Mouse (Mus musculus) G1E (cell line): ENCODE measurements around the gene Paxbp1. TPM values are rescaled to one million over a fixed set of nuclear protein-coding genes. Genes with fewer than 3 reads are reported as not detected.

Source experiments
- ATAC-seq: 2 replicates; pipeline ENCODE4 v1.8.0; 2016; ENCODE audit warnings: mild to moderate bottlenecking; ENCODE audit not compliant: insufficient number of reproducible peaks, poor library complexity, low FRiP score, severe bottlenecking; ENCODE audit errors: extremely low read depth
- DNase-seq: peaks from one replicate; pipeline ENCODE4 v3.0.0; 2012; ENCODE audit warnings: low spot score
- H3K27me3 ChIP-seq: 2 replicates; pipeline ENCODE4 v1.6.1; 2012; ENCODE audit warnings: mild to moderate bottlenecking, low read length, inconsistent platforms; ENCODE audit not compliant: insufficient read depth
- H3K36me3 ChIP-seq: replicated peaks from 2 replicates; pipeline ENCODE3; 2012; ENCODE audit warnings: mild to moderate bottlenecking, inconsistent platforms
- H3K4me1 ChIP-seq: 2 replicates; pipeline ENCODE4 v1.6.1; 2012; ENCODE audit warnings: low read depth, low read length, inconsistent platforms, mixed read lengths; ENCODE audit not compliant: insufficient read depth
- H3K4me3 ChIP-seq: 2 replicates; pipeline ENCODE4 v1.5.1; 2012; ENCODE audit warnings: low read depth, mild to moderate bottlenecking, inconsistent platforms, low read length, moderate library complexity, mixed read lengths
- H3K9me3 ChIP-seq: replicated peaks from 2 replicates; pipeline ENCODE4 v1.6.1; 2012; ENCODE audit warnings: inconsistent platforms
- CTCF ChIP-seq: IDR thresholded peaks from 2 replicates; pipeline ENCODE4 v1.5.1; 2012; ENCODE audit warnings: low read depth, low read length, inconsistent platforms, mixed read lengths
- GATA1 ChIP-seq: IDR thresholded peaks from 2 replicates; pipeline ENCODE4 v1.6.1; 2012; ENCODE audit warnings: borderline replicate concordance, low read length, inconsistent platforms, mixed read lengths
- GATA2 ChIP-seq: IDR thresholded peaks from 2 replicates; pipeline ENCODE4 v1.6.1; 2012; ENCODE audit warnings: low read depth, low read length, inconsistent platforms, borderline replicate concordance
- POLR2AphosphoS5 ChIP-seq: IDR thresholded peaks from 2 replicates; pipeline ENCODE4 v1.6.1; 2012; ENCODE audit warnings: low read depth, low read length, inconsistent platforms; ENCODE audit not compliant: insufficient replicate concordance
- TAL1 ChIP-seq: conservative IDR thresholded peaks from 2 replicates; pipeline ENCODE4 v1.6.1; 2012; ENCODE audit warnings: low read depth, low read length, inconsistent platforms, mixed read lengths
- polyA plus RNA-seq: library from polyadenylated mRNA; stranded (reverse); fragments of >175 nt; gene quantifications from 2 replicates; pipeline ENCODE4 v1.2.3, GENCODE M21; 2012
- total RNA-seq, 2 experiments: library from RNA; stranded (forward) in 1 of 2; stranded (reverse) in 1 of 2; fragments of 200-1000 nt in 1 of 2; fragments of >200 nt in 1 of 2; fragmentation: Nextera tagmentation in 1 of 2; gene quantifications; 2 replicates each; pipeline ENCODE4 v1.2.3; 2014 to 2017

Paxbp1 gene
- total and polyA plus RNA-seq, 3 experiments: 45.9 to 222 (median 116) TPM

DNA sequence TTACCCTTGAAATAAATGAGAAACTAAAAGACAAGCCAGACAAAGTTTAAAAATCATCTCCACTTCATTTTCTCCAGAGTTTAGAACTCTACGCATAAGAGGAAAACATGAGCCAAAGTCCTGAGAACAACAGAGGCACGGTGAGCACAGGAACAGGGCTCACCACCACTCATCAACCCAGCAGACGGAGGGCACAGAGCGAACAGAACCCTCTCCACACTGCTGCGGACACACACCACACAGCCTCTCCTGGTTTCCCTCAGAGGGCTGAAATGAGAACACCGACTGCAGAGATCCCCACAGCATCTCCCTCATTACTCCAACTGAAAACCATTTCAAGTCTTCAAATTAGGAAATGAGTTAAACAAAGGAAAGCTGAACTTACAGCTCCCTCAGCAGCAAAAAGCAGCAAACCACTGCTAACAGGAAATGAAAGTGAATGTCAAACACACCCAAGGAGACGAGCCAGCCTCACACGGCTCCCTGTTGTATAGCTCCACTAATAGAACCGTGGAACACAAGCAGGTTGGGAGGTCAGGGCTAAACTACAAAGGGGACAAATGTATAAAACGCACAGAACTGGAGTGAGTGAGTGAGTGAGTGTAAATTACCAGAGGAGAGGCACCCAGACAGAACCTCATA lies 23.4 kb downstream of the Paxbp1 start:
- no peak for TF ChIP-seq GATA2
- no peak for TF ChIP-seq GATA1
- TF ChIP-seq CTCF: no peak
- TF ChIP-seq TAL1: no peak
- TF ChIP-seq POLR2AphosphoS5: no peak
- Histone ChIP-seq H3K27me3 (no peaks in the 10 kb centered on the region), H3K4me1 (peaks cover 3% of the 10 kb centered on the region; the same call in 1 of the 2 replicates), H3K9me3 (peaks cover 3% of the 10 kb centered on the region; the same call in 1 of the 2 replicates), H3K36me3 (peaks cover 89% of the 10 kb centered on the region), H3K4me3 (no peak overlapping the region)
- no peak for DNase-seq
- no peak for ATAC-seq

DNA sequence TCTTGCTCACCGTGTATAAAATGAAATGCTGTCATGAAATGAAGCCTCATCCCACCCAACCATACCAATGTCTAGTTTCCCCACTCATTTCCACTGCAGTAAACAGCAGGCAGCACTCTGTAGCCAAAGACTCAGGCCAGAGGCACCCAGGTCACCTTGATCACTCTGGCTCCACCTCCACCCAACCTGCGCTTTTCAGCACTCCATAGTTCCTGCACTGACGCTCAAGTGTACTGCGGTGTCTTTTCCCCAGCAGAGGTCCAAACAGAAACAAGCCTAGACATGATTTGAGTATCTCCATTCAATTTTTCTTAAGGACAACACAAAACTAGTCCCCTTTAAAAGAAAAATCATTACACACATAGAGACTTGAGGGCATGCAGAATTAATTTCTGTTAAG lies 24.9 kb downstream of the Paxbp1 start:
- H3K9me3 ChIP-seq: peaks cover 3% of the 10 kb centered on the region; the same call in 1 of the 2 replicates
- no peak for TF ChIP-seq POLR2AphosphoS5
- no peak for TF ChIP-seq GATA2
- TF ChIP-seq GATA1: no peak
- no peak for TF ChIP-seq CTCF
- no peak for TF ChIP-seq TAL1
- H3K4me3 ChIP-seq: no peak overlapping the region
- no peaks in the 10 kb centered on the region for H3K27me3 ChIP-seq
- H3K36me3 ChIP-seq: peaks cover 88% of the 10 kb centered on the region
- ATAC-seq (no peak), DNase-seq (no peak)
- H3K4me1 ChIP-seq: peaks cover 3% of the 10 kb centered on the region; the same call in 1 of the 2 replicates

DNA sequence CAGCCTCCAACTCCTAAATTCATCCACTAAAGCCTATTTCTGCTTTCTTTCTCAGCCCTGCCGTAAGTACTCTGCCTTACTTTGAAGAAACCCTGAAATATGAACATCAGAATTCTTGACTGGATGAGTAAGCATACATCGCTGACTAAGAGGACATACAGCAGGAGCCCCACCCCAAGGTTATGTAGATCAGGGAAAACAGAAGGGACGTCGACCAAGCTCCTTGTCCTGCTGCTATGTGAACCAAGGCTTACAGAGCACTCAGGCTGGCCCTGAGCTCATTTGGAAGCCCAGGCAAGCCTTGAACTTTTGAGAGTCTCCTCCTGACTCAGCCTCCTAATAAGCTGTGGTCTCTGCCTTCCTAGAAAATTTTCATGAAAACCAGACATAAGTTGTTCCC lies 28.6 kb downstream of the Paxbp1 start:
- Histone ChIP-seq H3K9me3 (no peaks in the 10 kb centered on the region), H3K36me3 (peaks cover 73% of the 10 kb centered on the region), H3K4me3 (no peak overlapping the region), H3K27me3 (no peaks in the 10 kb centered on the region), H3K4me1 (peaks cover 17% of the 10 kb centered on the region)
- DNase-seq (no peak), ATAC-seq (no peak)
- TF ChIP-seq GATA2 (no peak), POLR2AphosphoS5 (no peak), TAL1 (no peak), GATA1 (no peak), CTCF (no peak)

DNA sequence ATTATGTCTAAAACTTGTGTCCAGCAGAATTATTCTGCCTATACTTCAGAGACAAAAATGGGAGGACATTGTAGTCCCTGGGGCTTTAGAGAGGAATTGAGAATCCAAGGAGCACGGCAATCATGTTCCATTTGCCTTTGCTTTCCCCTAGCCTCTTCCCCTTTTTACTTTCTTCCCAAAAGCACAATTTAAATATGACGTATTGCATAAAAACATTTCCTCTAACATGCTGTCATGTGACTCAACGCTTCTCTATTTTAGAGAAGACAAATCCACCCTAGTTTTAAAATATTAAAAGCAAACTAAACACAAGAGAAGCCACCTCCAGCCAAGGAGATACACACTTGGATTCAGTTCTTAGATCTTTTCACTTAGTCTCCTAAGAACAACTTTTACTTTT lies 32.5 kb downstream of the Paxbp1 start:
- no peak for TF ChIP-seq GATA2
- TF ChIP-seq GATA1: no peak
- no peak for TF ChIP-seq TAL1
- TF ChIP-seq CTCF: no peak
- no peak for TF ChIP-seq POLR2AphosphoS5
- ATAC-seq: no peak
- no peak for DNase-seq
- H3K27me3 ChIP-seq: no peaks in the 10 kb centered on the region
- peaks cover 33% of the 10 kb centered on the region for H3K4me1 ChIP-seq
- peaks cover 45% of the 10 kb centered on the region for H3K36me3 ChIP-seq
- no peaks in the 10 kb centered on the region for H3K9me3 ChIP-seq
- peak overlapping the region; percentile 96 for H3K4me3 ChIP-seq

DNA sequence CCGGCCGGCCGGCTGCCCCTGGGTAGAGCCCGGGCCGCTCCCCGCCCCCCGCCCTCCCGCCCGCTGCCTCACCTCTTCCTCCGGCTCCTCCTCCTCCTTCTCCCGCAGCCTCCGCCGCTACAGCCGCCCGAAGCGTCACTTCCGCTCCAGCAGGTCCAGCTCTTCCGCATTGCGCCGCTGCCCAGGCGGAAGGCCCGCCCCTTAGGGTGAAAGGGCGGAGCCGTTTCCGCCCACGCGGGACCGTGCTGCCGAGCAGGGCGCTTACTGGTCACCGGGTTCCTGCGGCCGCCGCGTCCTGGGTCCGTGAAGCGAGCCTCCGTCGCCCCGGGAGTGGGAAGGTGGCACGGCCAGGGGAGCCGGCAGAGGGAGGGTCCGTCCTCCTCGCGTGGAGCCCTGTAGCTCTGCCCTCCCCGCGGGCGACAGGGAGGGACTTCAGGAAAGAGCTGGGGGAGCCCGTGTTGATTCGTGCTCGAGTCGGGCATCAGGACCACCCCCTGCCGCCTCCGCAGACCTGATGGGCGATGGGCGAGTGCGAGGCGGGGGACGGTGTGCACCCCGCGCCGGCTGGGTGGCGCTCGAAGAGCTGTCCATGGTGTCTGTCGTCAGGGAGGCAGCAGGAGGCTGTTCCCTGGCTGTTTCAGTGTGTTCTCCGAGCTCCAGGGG lies 33.2 kb downstream of the Paxbp1 start, which contains the start of gene Synj1:
Gene Synj1, minus strand, starts transcription at position 288 of the 663 bp plus-strand sequence.
- Histone ChIP-seq H3K27me3 (no peaks in the 10 kb centered on the region), H3K36me3 (peaks cover 47% of the 10 kb centered on the region), H3K4me3 (peak within 1 kb of the TSS; percentile 96), H3K4me1 (peaks cover 39% of the 10 kb centered on the region), H3K9me3 (no peaks in the 10 kb centered on the region)
- DNase-seq (peak; percentile 79), ATAC-seq (peak; percentile 91)
- no peak for TF ChIP-seq GATA1
- TF ChIP-seq GATA2: no peak

DNA sequence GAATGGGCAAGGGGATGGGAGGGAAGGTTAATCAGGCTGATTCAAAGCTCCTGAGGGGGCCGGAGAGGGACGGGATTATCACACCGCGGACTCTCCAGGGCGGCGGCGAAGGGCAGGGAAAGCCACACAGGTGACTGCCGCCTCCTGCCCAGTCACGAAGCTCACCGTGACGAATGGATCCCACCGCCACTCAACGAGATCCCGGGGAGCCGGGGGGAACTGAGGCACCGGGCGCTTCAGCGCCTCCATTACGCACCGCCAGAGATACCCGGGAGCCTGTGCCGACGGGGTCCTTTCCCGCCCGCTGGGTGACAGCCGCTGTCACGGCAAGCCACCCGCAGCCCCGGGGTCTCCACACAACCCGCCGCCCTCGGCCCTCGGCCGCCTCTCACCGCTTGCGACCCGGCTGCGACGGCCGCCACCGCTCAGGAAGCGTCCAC lies 33.7 kb downstream of the Paxbp1 start:
- Histone ChIP-seq H3K4me3 (peak overlapping the region; percentile 96), H3K4me1 (peaks cover 43% of the 10 kb centered on the region), H3K9me3 (no peaks in the 10 kb centered on the region), H3K36me3 (peaks cover 47% of the 10 kb centered on the region), H3K27me3 (no peaks in the 10 kb centered on the region)
- TF ChIP-seq CTCF: no peak
- TF ChIP-seq GATA2: no peak
- no peak for TF ChIP-seq TAL1
- no peak for TF ChIP-seq GATA1
- TF ChIP-seq POLR2AphosphoS5: no peak
- ATAC-seq (no peak), DNase-seq (peak; percentile 30)

DNA sequence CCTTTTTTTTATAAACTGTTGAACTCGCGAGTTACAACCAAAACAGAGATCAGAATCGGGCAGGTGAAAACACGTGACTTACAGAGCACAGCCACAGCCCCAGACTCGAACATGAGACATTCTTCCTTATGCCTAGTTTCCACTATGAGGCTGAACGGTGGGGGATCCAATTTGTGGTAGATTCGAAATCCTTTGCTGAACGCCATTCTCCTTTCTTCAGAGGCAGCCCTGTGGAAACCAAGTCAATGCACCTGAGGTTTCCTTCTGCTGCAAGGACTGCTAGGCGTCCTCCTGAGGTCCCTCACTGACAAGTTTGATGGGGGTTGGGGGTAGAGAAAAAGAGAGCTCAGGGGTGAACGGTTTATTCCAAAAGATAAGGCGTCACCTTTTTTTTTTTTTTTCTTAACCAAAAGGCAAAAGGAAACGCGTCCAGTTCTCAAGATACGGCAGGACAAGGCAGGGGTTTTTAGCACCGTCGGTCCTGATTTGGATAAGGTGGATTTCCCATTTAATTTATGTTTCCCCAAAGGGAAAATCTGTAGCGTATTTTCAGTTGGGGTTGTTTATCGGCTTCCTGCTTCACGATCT lies 34.3 kb downstream of the Paxbp1 start:
- ATAC-seq (no peak), DNase-seq (no peak)
- TF ChIP-seq GATA1 (no peak), CTCF (no peak), GATA2 (no peak), TAL1 (no peak), POLR2AphosphoS5 (no peak)
- H3K9me3 ChIP-seq: no peaks in the 10 kb centered on the region
- H3K36me3 ChIP-seq: peaks cover 44% of the 10 kb centered on the region
- H3K27me3 ChIP-seq: no peaks in the 10 kb centered on the region
- H3K4me3 ChIP-seq: peak overlapping the region; percentile 96
- peaks cover 46% of the 10 kb centered on the region for H3K4me1 ChIP-seq
